Mouse (Mus musculus): Measurements from ENCODE around the gene Lao1. TPM values are rescaled to one million over a fixed set of nuclear protein-coding genes. Genes with fewer than 3 reads are reported as not detected.
"Not testable (repeated sequence)": the region's sequence is repeated elsewhere in the genome, so short reads cannot be mapped to it uniquely, and the experiment has no call there.

Gene Lao1
- polyA plus RNA-seq (2016; fragmentation: Nextera tagmentation; extraction: Ambion mirVana), result not detected in 2 replicates

DNA sequence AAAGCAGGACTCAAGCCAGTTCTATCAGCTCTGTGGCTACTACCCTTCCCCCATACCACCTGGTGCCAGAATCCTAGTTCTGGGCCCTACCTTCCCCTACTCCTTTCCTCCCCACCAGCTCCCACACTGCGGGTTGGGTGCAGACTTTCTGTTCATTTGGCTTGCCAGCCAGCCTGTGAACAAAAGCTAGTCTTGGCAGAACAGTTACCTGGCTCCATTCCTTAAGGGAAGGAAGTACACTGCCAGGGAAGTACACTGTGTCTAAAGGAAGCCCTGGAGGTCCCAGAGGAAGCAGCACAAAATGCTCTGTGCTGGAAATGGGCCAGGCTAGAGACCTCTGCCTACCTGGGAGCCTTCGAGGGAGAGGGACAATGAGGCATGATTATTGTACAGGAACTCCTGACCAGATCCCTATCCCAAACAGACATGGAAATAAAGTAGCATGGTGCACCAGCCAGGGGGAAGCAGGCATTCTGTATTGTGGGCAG is at the start of gene Lao1:
Lao1 (plus strand) TSS at position 438 of the 488 bp plus-strand sequence.
- no peaks in the 10 kb centered on the region for H3K9me3 ChIP-seq
- H3K27me3 ChIP-seq, result no peaks in the 10 kb centered on the region
- no peak within 1 kb of the TSS for H3K27ac ChIP-seq
- no peaks in the 10 kb centered on the region for H3K4me1 ChIP-seq
- no peak within 1 kb of the TSS for H3K4me2 ChIP-seq (replicated peaks)
- 87% methylated on average over 2 of the region's 2 CpGs for WGBS
- H3K4me3 ChIP-seq, result no peak within 1 kb of the TSS
- ATAC-seq (ENCODE audit: insufficient number of reproducible peaks, insufficient read depth, low FRiP score, low TSS enrichment), result no peak
- H3K9ac ChIP-seq, result no peak within 1 kb of the TSS
- no peaks in the 10 kb centered on the region for H3K36me3 ChIP-seq

DNA sequence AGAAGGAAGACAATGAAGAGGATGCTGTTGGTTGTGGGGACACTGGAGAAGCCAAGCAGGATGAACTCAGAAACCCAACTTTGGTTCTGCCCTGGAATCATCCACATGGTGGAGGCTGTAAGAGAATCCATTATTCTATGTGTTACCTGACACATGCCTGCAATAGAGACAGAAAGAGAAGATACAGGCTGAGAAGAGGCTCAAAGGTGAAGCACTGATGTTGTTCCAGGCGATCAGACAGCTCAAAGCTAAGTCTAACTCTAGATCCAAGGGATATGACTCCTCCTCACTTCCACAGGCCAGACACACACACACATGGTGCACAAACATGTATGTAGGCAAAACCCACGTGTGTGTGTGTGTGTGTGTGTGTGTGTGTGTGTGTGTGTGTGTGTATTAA is 44.0 kb upstream of the Lao1 start, which contains the start of gene Olfr1329:
Olfr1329 (minus strand) TSS at position 101 of the 400 bp plus-strand sequence.
- not testable (repeated sequence) for H3K9me3 ChIP-seq; H3K27me3 ChIP-seq; H3K27ac ChIP-seq; H3K4me2 ChIP-seq (replicated peaks); H3K9ac ChIP-seq; H3K36me3 ChIP-seq; ATAC-seq (ENCODE audit: insufficient number of reproducible peaks, insufficient read depth, low FRiP score, low TSS enrichment); H3K4me3 ChIP-seq; H3K4me1 ChIP-seq
- 55% methylated on average over 2 of the region's 2 CpGs for WGBS

GRCm38 (mm10) chr4:118931326-118931725 is 30.1 kb upstream of the Lao1 start:
- WGBS, result 74% methylated on average over 3 of the region's 3 CpGs
- not testable (repeated sequence) for H3K4me1 ChIP-seq; H3K36me3 ChIP-seq; H3K27ac ChIP-seq; H3K9ac ChIP-seq; ATAC-seq (ENCODE audit: insufficient number of reproducible peaks, insufficient read depth, low FRiP score, low TSS enrichment); H3K4me2 ChIP-seq (replicated peaks); H3K9me3 ChIP-seq; H3K27me3 ChIP-seq; H3K4me3 ChIP-seq

DNA sequence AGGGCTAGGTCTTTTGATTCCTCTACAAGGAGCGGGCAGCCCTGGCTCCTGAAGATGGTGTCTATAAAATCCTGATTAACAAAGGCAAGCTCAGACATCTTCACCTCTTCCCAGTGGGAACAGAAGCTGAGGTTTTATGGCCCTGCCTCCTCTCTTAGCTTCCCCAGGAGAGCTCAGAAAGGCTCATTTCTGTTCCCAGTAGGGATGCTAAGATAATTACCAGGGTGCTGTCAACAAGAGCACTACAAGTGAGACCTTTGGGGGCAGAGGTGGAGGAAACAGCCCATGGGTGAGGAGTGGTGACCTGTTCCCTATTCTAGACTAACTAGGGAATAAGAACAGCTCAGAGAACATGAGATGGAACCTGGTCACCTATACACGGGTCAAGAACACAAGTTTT is 22.9 kb upstream of the Lao1 start, which contains the start of gene Olfr1328:
Olfr1328 (minus strand) TSS at position 101 of the 400 bp plus-strand sequence.
- H3K9me3 ChIP-seq, result no peaks in the 10 kb centered on the region
- no peaks in the 10 kb centered on the region for H3K36me3 ChIP-seq
- H3K4me3 ChIP-seq, result no peak within 1 kb of the TSS
- H3K4me1 ChIP-seq, result no peaks in the 10 kb centered on the region
- no peak within 1 kb of the TSS for H3K4me2 ChIP-seq (replicated peaks)
- 73% methylated on average over 2 of the region's 2 CpGs for WGBS
- H3K27ac ChIP-seq, result no peak within 1 kb of the TSS
- H3K9ac ChIP-seq, result no peak within 1 kb of the TSS
- no peaks in the 10 kb centered on the region for H3K27me3 ChIP-seq
- ATAC-seq (ENCODE audit: insufficient number of reproducible peaks, insufficient read depth, low FRiP score, low TSS enrichment), result no peak

DNA sequence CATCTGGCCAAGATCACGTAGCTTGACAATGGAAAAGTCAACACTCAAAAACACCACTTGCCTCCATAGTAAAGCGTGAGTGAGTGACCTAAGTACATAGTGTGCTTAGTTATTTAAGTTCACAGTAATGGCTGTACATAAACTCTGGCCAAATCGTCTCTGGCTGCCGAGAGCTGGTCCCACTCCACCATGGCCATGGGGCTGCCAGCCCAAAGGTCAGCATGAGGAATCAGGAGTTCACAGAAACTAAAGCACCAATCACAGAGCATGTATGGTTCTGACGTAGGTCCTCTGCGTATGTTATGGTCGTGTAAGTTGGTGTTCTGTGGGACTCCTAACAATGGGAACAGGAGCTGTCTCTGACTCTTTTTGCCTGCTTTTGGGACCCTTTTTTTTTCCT is 2.6 kb upstream of the Lao1 start:
- H3K27ac ChIP-seq, result no peak overlapping the region
- H3K9me3 ChIP-seq, result no peaks in the 10 kb centered on the region
- H3K4me1 ChIP-seq, result no peaks in the 10 kb centered on the region
- 86% methylated on average over 7 of the region's 7 CpGs for WGBS
- H3K9ac ChIP-seq, result no peak overlapping the region
- H3K4me3 ChIP-seq, result no peak overlapping the region
- no peaks in the 10 kb centered on the region for H3K27me3 ChIP-seq
- no peaks in the 10 kb centered on the region for H3K36me3 ChIP-seq
- ATAC-seq (ENCODE audit: insufficient number of reproducible peaks, insufficient read depth, low FRiP score, low TSS enrichment), result no peak
- no peak overlapping the region for H3K4me2 ChIP-seq (replicated peaks)

DNA sequence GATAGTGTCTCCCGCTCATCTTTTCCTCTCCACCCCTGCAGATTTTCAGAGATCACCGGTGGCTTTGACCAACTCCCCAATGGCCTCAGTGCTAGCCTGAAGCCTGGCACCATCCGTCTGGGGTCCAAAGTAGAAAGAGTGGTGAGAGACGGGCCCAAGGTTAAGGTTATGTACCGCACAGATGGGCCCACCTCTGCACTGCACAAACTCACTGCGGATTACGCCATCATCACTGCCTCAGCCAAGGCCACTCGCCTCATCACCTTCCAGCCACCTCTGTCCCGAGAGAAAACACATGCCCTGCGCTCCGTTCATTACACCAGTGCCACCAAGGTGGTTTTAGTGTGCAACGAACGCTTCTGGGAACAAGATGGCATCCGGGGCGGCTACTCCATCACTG is 6.3 kb downstream of the Lao1 start:
- Histone ChIP-seq H3K27me3 (no peaks in the 10 kb centered on the region), H3K9ac (no peak overlapping the region), H3K36me3 (no peaks in the 10 kb centered on the region), H3K27ac (no peak overlapping the region), H3K4me1 (no peaks in the 10 kb centered on the region), H3K4me2 (replicated peaks) (no peak overlapping the region), H3K4me3 (no peak overlapping the region), H3K9me3 (no peaks in the 10 kb centered on the region)
- WGBS, result 92% methylated on average over 15 of the region's 15 CpGs
- ATAC-seq (ENCODE audit: insufficient number of reproducible peaks, insufficient read depth, low FRiP score, low TSS enrichment), result no peak

DNA sequence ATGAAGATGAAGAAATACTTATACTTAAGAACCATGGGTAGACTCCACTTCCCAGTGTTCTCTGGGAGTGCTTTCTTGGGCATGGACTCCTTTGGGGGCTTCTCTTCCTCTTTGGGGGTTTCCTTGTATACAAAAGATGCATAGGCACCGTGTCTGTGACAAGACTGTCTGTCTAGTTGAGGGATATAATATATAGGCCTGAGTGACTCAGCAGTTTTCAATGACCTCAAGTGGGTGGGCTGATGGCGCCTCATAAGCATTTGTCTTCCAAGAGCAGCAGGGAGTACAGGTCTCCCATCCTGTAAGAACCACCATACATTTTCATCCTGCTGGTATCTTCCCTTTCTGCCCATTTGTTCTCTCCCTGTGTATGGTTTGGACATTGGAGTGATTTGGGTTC is 11.9 kb downstream of the Lao1 start:
- H3K27ac ChIP-seq, result no peak overlapping the region
- 77% methylated on average over 2 of the region's 2 CpGs for WGBS
- no peak for ATAC-seq (ENCODE audit: insufficient number of reproducible peaks, insufficient read depth, low FRiP score, low TSS enrichment)

GRCm38 (mm10) chr4:118985291-118985690 is 23.9 kb downstream of the Lao1 start:
- Histone ChIP-seq H3K4me2 (replicated peaks) (no peak overlapping the region), H3K27me3 (no peaks in the 10 kb centered on the region; the same call in 1 of the 2 replicates), H3K9me3 (no peaks in the 10 kb centered on the region), H3K9ac (no peak overlapping the region), H3K4me3 (no peak overlapping the region), H3K4me1 (no peaks in the 10 kb centered on the region), H3K36me3 (no peaks in the 10 kb centered on the region), H3K27ac (no peak overlapping the region)
- no peak for ATAC-seq (ENCODE audit: insufficient number of reproducible peaks, insufficient read depth, low FRiP score, low TSS enrichment)
- 81% methylated on average over 4 of the region's 4 CpGs for WGBS

More for the DNA sequence above, 11.9 kb downstream of the Lao1 start:
- Histone ChIP-seq H3K27me3 (no peaks in the 10 kb centered on the region), H3K4me2 (replicated peaks) (no peak overlapping the region), H3K9ac (no peak overlapping the region), H3K4me1 (no peaks in the 10 kb centered on the region), H3K36me3 (no peaks in the 10 kb centered on the region), H3K4me3 (no peak overlapping the region), H3K9me3 (no peaks in the 10 kb centered on the region)

DNA sequence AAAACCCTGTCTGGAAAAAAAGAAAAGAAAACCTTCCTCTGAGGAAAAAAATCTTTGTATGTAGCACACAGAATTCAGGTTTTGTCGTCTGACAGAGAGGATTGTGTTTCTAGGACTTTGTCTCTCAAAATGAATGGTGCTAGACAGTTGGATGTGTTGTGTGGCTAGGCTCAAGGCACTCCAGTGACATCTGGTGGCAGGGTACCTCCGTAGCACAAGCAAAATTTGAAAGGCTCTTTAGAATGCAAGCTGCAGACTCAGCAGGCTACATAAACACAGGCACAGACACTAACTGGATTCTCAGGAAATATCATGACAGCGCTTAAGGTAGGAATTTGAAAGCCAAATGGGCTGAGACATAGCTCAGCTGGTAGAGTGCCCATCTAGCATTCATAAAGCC is 27.2 kb downstream of the Lao1 start:
- Histone ChIP-seq H3K27me3 (no peaks in the 10 kb centered on the region), H3K4me3 (no peak overlapping the region), H3K27ac (no peak overlapping the region), H3K4me1 (no peaks in the 10 kb centered on the region), H3K4me2 (replicated peaks) (no peak overlapping the region), H3K9me3 (no peaks in the 10 kb centered on the region), H3K36me3 (no peaks in the 10 kb centered on the region), H3K9ac (no peak overlapping the region)
- 8% methylated on average over 3 of the region's 3 CpGs for WGBS
- no peak for ATAC-seq (ENCODE audit: insufficient number of reproducible peaks, insufficient read depth, low FRiP score, low TSS enrichment)

- Histone ChIP-seq H3K4me2 (replicated peaks) (no peak overlapping the region), H3K36me3 (no peaks in the 10 kb centered on the region), H3K9ac (no peak overlapping the region), H3K9me3 (peaks cover 2% of the 10 kb centered on the region; the same call in 1 of the 2 replicates), H3K27me3 (no peaks in the 10 kb centered on the region), H3K27ac (no peak overlapping the region), H3K4me1 (no peaks in the 10 kb centered on the region), H3K4me3 (no peak overlapping the region)
- ATAC-seq (ENCODE audit: insufficient number of reproducible peaks, insufficient read depth, low FRiP score, low TSS enrichment), result no peak
- 32% methylated on average over 12 of the region's 12 CpGs for WGBS
These were observed 28.0 kb downstream of the Lao1 start for GRCm38 (mm10) chr4:118989331-118989730.

- Histone ChIP-seq H3K9ac (no peak overlapping the region), H3K4me3 (no peak overlapping the region), H3K27me3 (no peaks in the 10 kb centered on the region), H3K4me2 (replicated peaks) (no peak overlapping the region), H3K9me3 (peaks cover 3% of the 10 kb centered on the region; the same call in 1 of the 2 replicates), H3K4me1 (no peaks in the 10 kb centered on the region), H3K27ac (no peak overlapping the region), H3K36me3 (no peaks in the 10 kb centered on the region)
- 37% methylated on average over 4 of the region's 4 CpGs for WGBS
- ATAC-seq (ENCODE audit: insufficient number of reproducible peaks, insufficient read depth, low FRiP score, low TSS enrichment), result no peak
These were observed 30.4 kb downstream of the Lao1 start for GRCm38 (mm10) chr4:118991797-118992196.

GRCm38 (mm10) chr4:118997127-118997542 is 35.8 kb downstream of the Lao1 start:
- Histone ChIP-seq H3K9me3 (peaks cover 3% of the 10 kb centered on the region; the same call in 1 of the 2 replicates), H3K4me1 (no peaks in the 10 kb centered on the region), H3K27ac (no peak overlapping the region), H3K4me2 (replicated peaks) (no peak overlapping the region), H3K27me3 (no peaks in the 10 kb centered on the region), H3K4me3 (no peak overlapping the region), H3K9ac (no peak overlapping the region), H3K36me3 (no peaks in the 10 kb centered on the region)
- no peak for ATAC-seq (ENCODE audit: insufficient number of reproducible peaks, insufficient read depth, low FRiP score, low TSS enrichment)
- 87% methylated on average over 14 of the region's 14 CpGs for WGBS

All from embryonic facial prominence, embryonic 12.5 days (tissue).